Mouse (Mus musculus): ENCODE results near the gene Nfat5. TPM values are rescaled to one million over a fixed set of nuclear protein-coding genes. Genes with fewer than 3 reads are reported as not detected.

The Nfat5 gene
- polyA plus RNA-seq, 1 experiment from 2014 or later: 4.8 TPM

DNA sequence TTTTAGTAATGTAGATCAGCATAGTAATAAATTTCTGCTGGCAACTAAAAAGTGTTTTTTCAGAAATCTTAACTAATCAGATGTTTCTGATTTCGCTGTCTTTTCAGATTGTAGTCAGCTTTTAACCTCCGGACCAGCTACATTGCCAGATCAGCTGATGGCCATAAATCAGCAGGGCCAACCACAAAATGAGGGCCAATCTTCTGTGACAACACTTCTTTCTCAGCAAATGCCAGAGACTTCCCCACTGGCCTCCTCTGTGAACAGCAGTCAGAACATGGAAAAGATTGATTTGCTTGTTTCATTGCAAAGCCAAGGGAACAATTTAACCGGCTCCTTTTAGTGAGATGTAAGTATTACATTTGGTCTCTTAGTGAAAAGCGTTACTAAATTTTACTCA is 77.0 kb downstream of the Nfat5 start:
- Histone ChIP-seq H3K9me3 (ENCODE audit: control insufficient read depth, low read length) (no peaks in the 10 kb centered on the region), H3K4me3 (ENCODE audit: low read depth, low read length) (no peak overlapping the region), H3K4me2 (replicated peaks; ENCODE audit: low read depth) (no peak overlapping the region), H3K36me3 (ENCODE audit: control insufficient read depth, insufficient read depth, low read length) (peaks cover 24% of the 10 kb centered on the region; the same call in 1 of the 2 replicates), H3K27me3 (ENCODE audit: control insufficient read depth, insufficient read depth, low read length) (no peaks in the 10 kb centered on the region), H3K27ac (replicated peaks) (no peak overlapping the region), H3K9ac (ENCODE audit: low read length) (no peak overlapping the region), H3K4me1 (replicated peaks; ENCODE audit: control insufficient read depth, insufficient read depth) (no peaks in the 10 kb centered on the region)
- DNase-seq (ENCODE audit: low spot score) (no peak), ATAC-seq (ENCODE audit: low FRiP score, low TSS enrichment) (no peak)
- WGBS: 79% methylated on average over 4 of the region's 4 CpGs
- TF ChIP-seq EP300 (optimal IDR thresholded peaks at IDR 0.05) (no peak), CTCF (IDR thresholded peaks at IDR 0.05; ENCODE audit: low read depth) (no peak)

DNA sequence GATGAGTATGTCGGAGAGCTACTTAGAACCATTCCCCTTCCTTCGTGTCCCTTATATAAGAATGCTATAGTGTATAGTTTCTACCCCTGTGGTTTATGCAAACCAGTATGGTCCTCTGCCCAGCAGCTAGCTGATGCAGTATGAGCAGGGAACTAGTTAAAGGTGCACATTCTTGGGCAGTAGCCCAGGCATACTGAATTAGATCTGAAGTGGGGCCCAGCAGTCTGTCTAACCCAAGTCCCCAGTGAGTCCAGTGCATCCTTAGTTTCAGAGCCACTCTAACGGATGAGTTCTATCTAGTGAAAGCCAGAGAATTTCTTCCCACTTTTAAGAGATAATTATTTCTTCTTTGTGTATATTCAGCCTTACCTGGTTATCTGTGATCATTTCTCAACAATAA is 84.1 kb downstream of the Nfat5 start:
- DNase-seq (ENCODE audit: low spot score) (no peak), ATAC-seq (ENCODE audit: low FRiP score, low TSS enrichment) (no peak)
- peaks cover 11% of the 10 kb centered on the region; the same call in 1 of the 2 replicates for H3K36me3 ChIP-seq (ENCODE audit: control insufficient read depth, insufficient read depth, low read length)

DNA sequence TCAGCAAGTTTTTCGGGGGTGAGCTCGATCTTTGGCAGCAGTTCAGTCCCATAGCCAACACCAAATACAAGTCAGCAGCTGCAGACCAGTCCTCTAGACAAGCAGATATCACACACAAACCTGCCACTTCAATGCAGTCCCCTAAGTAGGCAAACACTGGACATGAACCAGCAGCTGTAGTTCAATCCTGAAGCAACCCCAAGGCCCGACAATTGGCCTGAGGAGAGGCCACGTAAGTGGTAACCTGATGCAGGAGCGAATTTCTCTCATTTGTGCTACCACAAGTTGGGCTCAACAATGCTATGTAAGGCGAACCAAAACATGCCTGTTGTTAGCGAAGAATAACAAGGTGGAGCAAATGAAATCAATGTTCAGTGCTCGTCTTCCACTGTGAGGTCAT is 87.5 kb downstream of the Nfat5 start:
- TF ChIP-seq EP300 (optimal IDR thresholded peaks at IDR 0.05): no peak
- TF ChIP-seq CTCF (IDR thresholded peaks at IDR 0.05; ENCODE audit: low read depth): no peak
- H3K36me3 ChIP-seq (ENCODE audit: control insufficient read depth, insufficient read depth, low read length): peaks cover 9% of the 10 kb centered on the region; the same call in 1 of the 2 replicates
- 87% methylated on average over 8 of the region's 8 CpGs for whole genome bisulfite sequencing
- DNase-seq (ENCODE audit: low spot score): no peak
- no peak overlapping the region for H3K27ac ChIP-seq (replicated peaks)
- no peaks in the 10 kb centered on the region for H3K4me1 ChIP-seq (replicated peaks; ENCODE audit: control insufficient read depth, insufficient read depth)
- H3K9ac ChIP-seq (ENCODE audit: low read length): no peak overlapping the region
- ATAC-seq (ENCODE audit: low FRiP score, low TSS enrichment): no peak
- H3K9me3 ChIP-seq (ENCODE audit: control insufficient read depth, low read length): no peaks in the 10 kb centered on the region
- no peak overlapping the region for H3K4me2 ChIP-seq (replicated peaks; ENCODE audit: low read depth)
- H3K27me3 ChIP-seq (ENCODE audit: control insufficient read depth, insufficient read depth, low read length): no peaks in the 10 kb centered on the region
- no peak overlapping the region for H3K4me3 ChIP-seq (ENCODE audit: low read depth, low read length)

More for the DNA sequence above, 84.1 kb downstream of the Nfat5 start:
- no peak overlapping the region for H3K4me3 ChIP-seq (ENCODE audit: low read depth, low read length)
- H3K27ac ChIP-seq (replicated peaks): no peak overlapping the region
- H3K4me1 ChIP-seq (replicated peaks; ENCODE audit: control insufficient read depth, insufficient read depth): no peaks in the 10 kb centered on the region
- no peaks in the 10 kb centered on the region for H3K27me3 ChIP-seq (ENCODE audit: control insufficient read depth, insufficient read depth, low read length)
- no peak overlapping the region for H3K9ac ChIP-seq (ENCODE audit: low read length)
- H3K4me2 ChIP-seq (replicated peaks; ENCODE audit: low read depth): no peak overlapping the region
- TF ChIP-seq CTCF (IDR thresholded peaks at IDR 0.05; ENCODE audit: low read depth) (no peak), EP300 (optimal IDR thresholded peaks at IDR 0.05) (no peak)
- no peaks in the 10 kb centered on the region for H3K9me3 ChIP-seq (ENCODE audit: control insufficient read depth, low read length)
- WGBS: 98% methylated on average over 3 of the region's 3 CpGs

DNA sequence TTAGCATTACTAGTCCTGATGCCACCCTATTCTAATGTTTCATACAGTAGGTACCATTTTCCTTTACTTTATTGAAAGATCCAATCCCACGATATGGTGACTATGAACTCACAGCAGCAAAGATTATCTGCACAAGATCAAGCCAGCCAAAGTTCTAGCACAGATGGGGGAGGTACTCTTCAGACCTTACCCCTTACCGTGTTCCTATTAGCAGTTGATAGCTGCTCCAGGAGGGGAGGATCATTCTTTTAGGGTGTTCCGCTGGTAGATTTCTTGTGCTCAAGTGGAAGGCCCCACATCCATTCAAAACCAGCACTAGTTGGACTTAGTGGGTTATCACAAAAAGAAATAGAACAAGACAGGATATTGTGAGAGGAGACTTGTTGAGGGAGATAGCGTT is 88.4 kb downstream of the Nfat5 start:
- no peak for TF ChIP-seq EP300 (optimal IDR thresholded peaks at IDR 0.05)
- TF ChIP-seq CTCF (IDR thresholded peaks at IDR 0.05; ENCODE audit: low read depth): no peak
- Histone ChIP-seq H3K36me3 (ENCODE audit: control insufficient read depth, insufficient read depth, low read length) (peaks cover 9% of the 10 kb centered on the region; the same call in 1 of the 2 replicates), H3K27ac (replicated peaks) (no peak overlapping the region), H3K27me3 (ENCODE audit: control insufficient read depth, insufficient read depth, low read length) (no peaks in the 10 kb centered on the region), H3K4me3 (ENCODE audit: low read depth, low read length) (no peak overlapping the region), H3K9me3 (ENCODE audit: control insufficient read depth, low read length) (no peaks in the 10 kb centered on the region), H3K9ac (ENCODE audit: low read length) (no peak overlapping the region), H3K4me1 (replicated peaks; ENCODE audit: control insufficient read depth, insufficient read depth) (no peaks in the 10 kb centered on the region), H3K4me2 (replicated peaks; ENCODE audit: low read depth) (no peak overlapping the region)
- ATAC-seq (ENCODE audit: low FRiP score, low TSS enrichment) (no peak), DNase-seq (ENCODE audit: low spot score) (no peak)
- 89% methylated on average over 4 of the region's 4 CpGs for WGBS

DNA sequence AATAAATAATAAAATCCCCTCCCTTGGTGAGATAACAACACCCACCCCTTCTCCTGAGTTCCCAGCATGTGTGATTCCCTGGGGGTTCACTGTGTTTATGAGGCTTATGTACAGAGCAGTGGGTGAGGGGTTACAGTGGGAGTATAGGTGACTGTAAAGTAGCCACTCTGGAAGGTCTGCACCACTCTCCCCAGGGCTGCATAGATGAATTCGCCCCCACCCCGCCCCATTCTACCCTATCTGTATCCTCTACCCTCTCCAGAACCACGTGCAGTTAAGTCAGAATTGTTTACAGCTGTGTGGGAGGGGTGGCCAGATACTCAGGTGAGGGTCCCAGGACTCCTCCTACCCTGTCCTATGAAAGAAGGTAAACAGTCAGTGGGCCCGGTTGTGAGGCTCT is 89.6 kb downstream of the Nfat5 start:
- DNase-seq (ENCODE audit: low spot score): no peak
- H3K27me3 ChIP-seq (ENCODE audit: control insufficient read depth, insufficient read depth, low read length): no peaks in the 10 kb centered on the region
- no peak overlapping the region for H3K9ac ChIP-seq (ENCODE audit: low read length)
- peak; percentile 38; the same call in 1 of the 2 replicates for ATAC-seq (ENCODE audit: low FRiP score, low TSS enrichment)
- no peak overlapping the region for H3K27ac ChIP-seq (replicated peaks)
- TF ChIP-seq CTCF (IDR thresholded peaks at IDR 0.05; ENCODE audit: low read depth) (no peak), EP300 (optimal IDR thresholded peaks at IDR 0.05) (no peak)
- no peak overlapping the region for H3K4me3 ChIP-seq (ENCODE audit: low read depth, low read length)
- 55% methylated on average over 4 of the region's 4 CpGs for WGBS
- H3K4me2 ChIP-seq (replicated peaks; ENCODE audit: low read depth): no peak overlapping the region
- H3K9me3 ChIP-seq (ENCODE audit: control insufficient read depth, low read length): no peaks in the 10 kb centered on the region
- H3K36me3 ChIP-seq (ENCODE audit: control insufficient read depth, insufficient read depth, low read length): peaks cover 9% of the 10 kb centered on the region; the same call in 1 of the 2 replicates
- no peaks in the 10 kb centered on the region for H3K4me1 ChIP-seq (replicated peaks; ENCODE audit: control insufficient read depth, insufficient read depth)

GRCm38 (mm10) chr8:107384651-107385050 is 91.4 kb downstream of the Nfat5 start:
- ATAC-seq (ENCODE audit: low FRiP score, low TSS enrichment): no peak; the same call in 1 of the 2 replicates
- TF ChIP-seq EP300 (optimal IDR thresholded peaks at IDR 0.05) (no peak), CTCF (IDR thresholded peaks at IDR 0.05; ENCODE audit: low read depth) (no peak)
- Histone ChIP-seq H3K4me1 (replicated peaks; ENCODE audit: control insufficient read depth, insufficient read depth) (no peaks in the 10 kb centered on the region), H3K9ac (ENCODE audit: low read length) (no peak overlapping the region), H3K36me3 (ENCODE audit: control insufficient read depth, insufficient read depth, low read length) (peaks cover 3% of the 10 kb centered on the region; the same call in 1 of the 2 replicates), H3K27me3 (ENCODE audit: control insufficient read depth, insufficient read depth, low read length) (no peaks in the 10 kb centered on the region), H3K9me3 (ENCODE audit: control insufficient read depth, low read length) (no peaks in the 10 kb centered on the region), H3K27ac (replicated peaks) (no peak overlapping the region), H3K4me3 (ENCODE audit: low read depth, low read length) (no peak overlapping the region), H3K4me2 (replicated peaks; ENCODE audit: low read depth) (no peak overlapping the region)
- DNase-seq (ENCODE audit: low spot score): no peak
- WGBS: 28% methylated on average over 5 of the region's 5 CpGs

Measured in stomach, postnatal 0 days (tissue).